Mouse (Mus musculus) forebrain, embryonic 11.5 days (tissue): ENCODE measurements around the gene Hist1h3e. TPM values are rescaled to one million over a fixed set of nuclear protein-coding genes. Genes with fewer than 3 reads are reported as not detected.
A peak's percentile ranks its signal among the peaks of the same experiment; 100 is the strongest.
"Not testable (repeated sequence)": the region's sequence is repeated elsewhere in the genome, so short reads cannot be mapped to it uniquely, and the experiment has no call there.

Experiments
- ATAC-seq: fragments of 200-750 bp; cut with Nextera tagmentation; replicated peaks from 2 replicates; pipeline ENCODE4 v1.8.0; 2017; ENCODE audit warnings: moderate TSS enrichment; ENCODE audit not compliant: low FRiP score
- DNase-seq: peaks from one replicate; pipeline ENCODE4 v3.0.0-alpha.2; 2017; ENCODE audit warnings: low spot score
- H3K27ac ChIP-seq: fragments of 300-500 bp; sonication (generic); 2 replicates; pipeline ENCODE4 v1.5.1; 2014; ENCODE audit warnings: low read depth, low read length
- H3K27me3 ChIP-seq: fragments of 300-500 bp; sonication (generic); 2 replicates; pipeline ENCODE4 v1.6.1; 2014; ENCODE audit warnings: mild to moderate bottlenecking, low read length, mixed read lengths; ENCODE audit not compliant: control insufficient read depth, insufficient read depth
- H3K36me3 ChIP-seq: fragments of 300-500 bp; sonication (generic); 2 replicates; pipeline ENCODE4 v1.6.1; 2014; ENCODE audit warnings: mild to moderate bottlenecking, low read length, moderate library complexity, mixed read lengths; ENCODE audit not compliant: control insufficient read depth, insufficient read depth
- H3K4me1 ChIP-seq: fragments of 300-500 bp; sonication (generic); replicated peaks from 2 replicates; pipeline ENCODE4 v1.6.1; 2014; ENCODE audit warnings: low read length, mixed read lengths; ENCODE audit not compliant: control insufficient read depth, insufficient read depth
- H3K4me2 ChIP-seq: fragments of 300-500 bp; sonication (generic); 2 replicates; pipeline ENCODE4 v1.6.1; 2014; ENCODE audit warnings: low read depth, mild to moderate bottlenecking, low read length, moderate library complexity, mixed read lengths; ENCODE audit not compliant: severe bottlenecking
- H3K4me3 ChIP-seq: fragments of 300-500 bp; sonication (generic); 2 replicates; pipeline ENCODE4 v1.5.1; 2014; ENCODE audit warnings: low read depth, low read length
- H3K9ac ChIP-seq: fragments of 300-500 bp; sonication (generic); 2 replicates; pipeline ENCODE4 v1.6.1; 2014; ENCODE audit warnings: low read length
- H3K9me3 ChIP-seq: fragments of 300-500 bp; sonication (generic); 2 replicates; pipeline ENCODE4 v1.6.1; 2016; ENCODE audit warnings: low read length, mixed read lengths; ENCODE audit not compliant: control insufficient read depth
- WGBS: fragments of 180-500 bp; shearing (Covaris S2); extraction: QIAGEN DNeasy Blood & Tissue Kit; methylation state at CpG from one replicate; pipeline ENCODE4 v1.1.7; 2014; 5-methylcytosine and 5-hydroxymethylcytosine counted together
- polyA plus RNA-seq: library from polyadenylated mRNA; unstranded; fragments of >200 nt; fragmentation: Nextera tagmentation; extraction: Ambion mirVana; gene quantifications from 2 replicates; pipeline ENCODE4 v1.2.1, GENCODE M21; 2014

Gene Hist1h3e
- polyA plus RNA-seq, 1 experiment from 2014 or later = 10.4 TPM

DNA sequence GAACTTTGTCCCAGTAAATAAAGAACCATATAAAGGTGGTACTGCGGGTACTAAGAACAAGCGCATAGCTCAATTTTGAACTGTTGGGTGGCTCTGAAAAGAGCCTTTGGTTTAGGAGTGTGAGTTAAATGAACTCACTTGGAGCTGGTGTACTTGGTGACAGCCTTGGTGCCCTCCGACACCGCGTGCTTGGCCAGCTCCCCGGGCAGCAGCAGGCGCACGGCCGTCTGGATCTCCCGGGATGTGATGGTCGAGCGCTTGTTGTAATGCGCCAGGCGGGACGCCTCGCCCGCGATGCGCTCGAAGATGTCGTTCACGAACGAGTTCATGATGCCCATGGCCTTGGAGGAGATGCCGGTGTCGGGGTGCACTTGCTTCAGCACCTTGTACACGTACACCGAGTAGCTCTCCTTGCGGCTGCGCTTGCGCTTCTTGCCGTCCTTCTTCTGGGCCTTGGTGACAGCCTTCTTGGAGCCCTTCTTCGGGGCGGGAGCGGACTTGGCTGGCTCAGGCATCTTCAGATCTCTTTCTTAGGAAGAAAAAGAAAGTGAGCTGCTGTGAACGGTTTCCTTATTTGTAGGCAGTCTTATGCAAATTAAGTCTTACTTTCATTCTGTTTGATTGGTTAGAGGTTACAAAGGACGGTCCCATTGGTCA lies 23.4 kb upstream of the Hist1h3e start:
- not testable (repeated sequence) for H3K9me3 ChIP-seq, H3K36me3 ChIP-seq, H3K27me3 ChIP-seq
- peak overlapping the region; percentile 87 for H3K9ac ChIP-seq
- H3K27ac ChIP-seq = peak overlapping the region; percentile 99
- peak; percentile 79 for DNase-seq
- under 1% methylated on average over 30 of the region's 36 CpGs for WGBS
- peaks cover 16% of the 10 kb centered on the region for H3K4me1 ChIP-seq
- H3K4me3 ChIP-seq = peak overlapping the region; percentile 40
- peak overlapping the region; percentile 84 for H3K4me2 ChIP-seq
- peak; percentile 87 for ATAC-seq

DNA sequence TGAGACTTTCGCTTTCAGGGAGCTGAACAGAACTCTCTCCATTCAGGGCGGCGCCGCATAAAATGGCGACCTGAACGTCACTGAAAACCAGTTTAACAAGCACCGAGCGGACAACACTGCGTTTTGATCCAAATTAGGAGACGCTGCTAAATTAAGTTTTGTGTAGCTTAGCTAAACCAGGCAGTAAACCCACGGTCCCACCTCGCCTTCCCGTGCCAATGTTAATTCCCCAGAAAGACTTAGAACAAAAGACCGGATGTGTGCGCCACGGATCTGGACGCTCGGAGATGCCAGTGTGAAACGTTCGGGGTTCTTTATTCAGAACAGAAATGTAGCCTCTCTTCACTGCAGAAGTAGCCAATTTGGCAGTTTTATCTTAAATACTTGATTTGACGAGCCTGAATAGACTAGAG lies 22.9 kb upstream of the Hist1h3e start:
- Histone ChIP-seq H3K9ac (peak overlapping the region; percentile 87), H3K36me3 (no peaks in the 10 kb centered on the region), H3K9me3 (no peaks in the 10 kb centered on the region), H3K4me3 (peak overlapping the region; percentile 40), H3K27ac (peak overlapping the region; percentile 99), H3K4me1 (peaks cover 16% of the 10 kb centered on the region), H3K4me2 (peak overlapping the region; percentile 84), H3K27me3 (no peaks in the 10 kb centered on the region)
- peak; percentile 15 for ATAC-seq
- DNase-seq = peak; percentile 85
- under 1% methylated on average over 21 of the region's 21 CpGs for WGBS

DNA sequence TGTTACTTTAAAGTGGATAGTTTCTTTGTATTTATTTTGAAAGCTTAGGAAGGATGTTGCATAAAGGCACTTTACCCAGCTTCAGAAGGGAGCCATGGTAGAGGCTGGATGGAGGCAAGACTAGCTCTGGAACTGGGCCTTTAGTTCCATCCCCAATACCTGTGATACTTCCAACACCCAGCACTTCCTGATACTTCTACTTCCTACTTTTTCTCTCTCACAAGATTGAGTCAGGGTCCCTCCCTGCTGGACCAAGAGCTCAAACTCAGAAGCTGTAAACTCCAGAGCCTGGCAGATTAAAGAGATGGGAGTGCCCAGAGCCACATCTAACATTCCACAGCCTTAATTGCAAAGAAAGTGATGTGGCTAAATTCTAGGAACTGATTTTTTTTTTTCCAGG lies 22.2 kb upstream of the Hist1h3e start:
- Histone ChIP-seq H3K9me3 (no peaks in the 10 kb centered on the region), H3K4me2 (peak overlapping the region; percentile 84), H3K9ac (peak overlapping the region; percentile 87), H3K27ac (peak overlapping the region; percentile 99), H3K4me3 (peak overlapping the region; percentile 40; the same call in 1 of the 2 replicates), H3K4me1 (peaks cover 16% of the 10 kb centered on the region), H3K27me3 (no peaks in the 10 kb centered on the region), H3K36me3 (no peaks in the 10 kb centered on the region)
- no peak for ATAC-seq
- DNase-seq = no peak

DNA sequence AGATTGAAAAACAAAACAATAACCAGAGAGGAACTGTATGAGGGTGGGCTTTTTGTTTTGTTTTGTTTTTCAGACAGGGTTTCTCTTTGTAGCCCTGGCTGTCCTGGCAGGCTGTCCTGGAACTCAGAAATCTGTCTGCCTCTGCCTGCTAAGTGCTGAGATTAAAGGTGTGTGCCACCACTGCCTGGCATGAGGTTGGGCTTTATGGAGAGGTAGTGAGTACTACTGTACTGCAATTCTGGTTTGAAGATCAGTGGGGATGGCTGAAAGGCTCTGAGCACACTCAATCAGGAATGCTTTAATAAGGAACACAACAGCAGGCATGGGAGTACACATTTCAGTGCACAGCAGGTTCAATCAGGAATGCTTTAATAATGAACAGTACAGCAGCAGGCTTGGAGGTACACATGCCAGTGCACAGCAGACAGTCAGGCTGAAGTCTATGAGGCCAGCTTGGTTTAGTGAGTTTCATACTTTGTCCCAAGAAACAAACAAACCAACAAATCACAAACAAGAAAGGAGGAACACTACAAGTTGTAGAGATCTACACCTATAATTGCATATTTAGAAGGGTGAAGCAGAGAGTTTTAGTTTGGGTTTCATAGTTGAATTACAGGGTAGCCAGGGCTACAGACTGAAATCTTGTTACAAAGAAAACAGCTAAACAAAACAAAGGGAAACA lies 21.4 kb upstream of the Hist1h3e start:
- H3K4me2 ChIP-seq = no peak overlapping the region
- no peaks in the 10 kb centered on the region for H3K36me3 ChIP-seq
- H3K27ac ChIP-seq = peak overlapping the region; percentile 99
- H3K4me1 ChIP-seq = peaks cover 16% of the 10 kb centered on the region
- H3K9me3 ChIP-seq = no peaks in the 10 kb centered on the region
- no peak overlapping the region for H3K4me3 ChIP-seq
- DNase-seq = peak; percentile 56
- no peak for ATAC-seq
- no peaks in the 10 kb centered on the region for H3K27me3 ChIP-seq
- peak overlapping the region; percentile 66 for H3K9ac ChIP-seq

DNA sequence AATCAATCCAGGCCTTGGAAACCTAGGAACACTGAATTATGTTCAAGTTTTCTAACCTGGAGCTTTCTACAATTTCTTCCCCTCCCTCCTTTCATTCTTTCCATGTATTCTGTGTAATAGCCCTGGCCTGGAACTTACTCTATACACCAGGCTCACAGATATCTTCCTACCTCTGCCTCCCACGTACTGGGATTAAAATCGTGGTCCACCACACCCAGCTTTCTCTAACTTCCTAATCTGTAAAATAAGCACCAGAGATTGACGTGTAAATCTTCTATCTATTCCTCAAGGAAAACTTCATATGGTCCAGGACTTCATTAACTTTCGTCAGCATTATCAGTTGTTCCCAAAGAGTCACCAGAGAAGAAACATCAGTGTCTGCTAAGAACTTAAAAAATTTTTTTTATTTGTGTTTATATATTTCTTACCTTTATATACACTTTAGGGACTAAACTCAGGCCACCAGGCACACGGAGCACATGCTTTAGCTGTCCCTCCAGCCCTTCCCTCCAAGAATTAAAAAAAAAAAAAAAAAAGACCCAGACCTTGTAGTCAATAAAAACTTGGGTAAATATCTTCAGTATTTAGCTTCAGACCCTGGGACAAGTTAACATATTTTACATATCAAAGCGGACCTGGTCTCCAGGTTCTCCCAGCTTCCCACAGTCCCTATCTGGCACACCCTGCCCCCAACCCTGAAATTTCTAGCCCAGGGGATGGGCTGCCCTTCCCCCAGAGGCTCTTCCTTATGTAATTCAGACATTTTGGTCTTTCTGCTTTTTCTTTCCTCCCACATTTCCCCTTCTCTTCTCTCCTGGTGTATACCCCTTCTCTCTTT lies 20.3 kb upstream of the Hist1h3e start:
- DNase-seq = peak; percentile 67
- peak overlapping the region; percentile 78 for H3K4me2 ChIP-seq
- 3% methylated on average over 6 of the region's 6 CpGs for WGBS
- ATAC-seq = no peak
- H3K9me3 ChIP-seq = no peaks in the 10 kb centered on the region
- H3K9ac ChIP-seq = peak overlapping the region; percentile 66
- peak overlapping the region; percentile 47 for H3K4me3 ChIP-seq
- peaks cover 16% of the 10 kb centered on the region for H3K4me1 ChIP-seq
- no peaks in the 10 kb centered on the region for H3K36me3 ChIP-seq
- H3K27ac ChIP-seq = peak overlapping the region; percentile 99
- no peaks in the 10 kb centered on the region for H3K27me3 ChIP-seq

DNA sequence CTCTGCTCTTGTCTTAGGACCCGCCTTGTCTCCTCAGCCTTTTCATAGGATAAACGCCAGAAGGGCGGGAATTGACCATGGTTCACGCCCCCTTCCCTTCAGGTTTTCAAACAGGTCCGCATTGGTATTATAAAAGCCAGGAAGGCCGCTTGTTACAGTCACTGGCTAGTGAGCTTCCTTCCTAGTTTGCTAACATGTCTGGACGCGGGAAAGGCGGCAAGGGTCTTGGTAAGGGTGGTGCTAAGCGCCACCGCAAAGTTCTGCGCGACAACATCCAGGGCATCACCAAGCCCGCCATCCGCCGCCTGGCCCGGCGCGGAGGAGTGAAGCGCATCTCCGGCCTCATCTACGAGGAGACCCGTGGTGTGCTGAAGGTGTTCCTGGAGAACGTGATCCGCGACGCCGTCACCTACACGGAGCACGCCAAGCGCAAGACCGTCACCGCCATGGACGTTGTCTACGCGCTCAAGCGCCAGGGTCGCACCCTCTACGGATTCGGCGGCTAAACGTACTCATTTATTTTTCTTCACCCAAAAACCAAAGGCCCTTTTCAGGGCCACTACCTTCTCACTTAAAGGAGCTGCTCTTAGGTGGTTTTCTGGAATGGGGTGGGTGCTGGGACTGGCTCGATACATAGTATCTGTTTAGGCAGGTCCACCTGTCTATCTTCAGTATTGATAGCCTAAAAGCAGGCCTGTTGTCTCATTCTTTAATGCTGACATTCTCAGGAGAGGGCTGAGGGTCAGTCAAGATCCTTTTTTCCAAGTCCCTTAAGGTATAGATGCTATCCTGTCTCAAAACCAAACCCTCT lies 19.4 kb upstream of the Hist1h3e start, which contains the start of gene Hist1h4d:
Gene Hist1h4d (plus strand): TSS at position 191 of the 811 bp plus-strand sequence.
- WGBS = under 1% methylated on average over 43 of the region's 43 CpGs
- H3K4me1 ChIP-seq = peaks cover 13% of the 10 kb centered on the region
- peak within 1 kb of the TSS; percentile 78 for H3K4me2 ChIP-seq
- peak within 1 kb of the TSS; percentile 66 for H3K9ac ChIP-seq
- H3K27me3 ChIP-seq = no peaks in the 10 kb centered on the region
- H3K36me3 ChIP-seq = no peaks in the 10 kb centered on the region
- DNase-seq = peak; percentile 95
- H3K9me3 ChIP-seq = no peaks in the 10 kb centered on the region
- ATAC-seq = peak; percentile 86
- H3K27ac ChIP-seq = peak within 1 kb of the TSS; percentile 99
- peak within 1 kb of the TSS; percentile 47 for H3K4me3 ChIP-seq

DNA sequence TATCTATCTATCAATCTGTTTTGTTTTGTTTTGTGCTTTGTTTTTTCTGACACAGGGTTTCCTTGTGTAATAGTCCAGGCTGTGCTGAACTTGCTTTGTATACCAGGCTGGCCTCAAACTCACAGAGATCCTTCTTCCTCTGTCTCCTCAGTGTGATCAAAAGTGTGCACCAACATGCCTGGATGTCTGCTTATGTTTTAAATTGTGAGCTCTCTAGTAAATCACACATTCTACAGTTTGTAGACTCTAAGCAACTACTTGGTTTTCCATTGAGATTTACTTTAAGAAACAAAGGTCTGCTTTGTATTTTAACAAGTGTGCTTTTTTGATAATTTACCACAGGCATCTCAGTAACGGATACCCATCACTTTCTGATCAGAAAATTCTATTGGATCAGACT lies 15.7 kb upstream of the Hist1h3e start:
- Histone ChIP-seq H3K4me3 (no peak overlapping the region), H3K36me3 (no peaks in the 10 kb centered on the region), H3K9ac (no peak overlapping the region), H3K4me1 (peaks cover 3% of the 10 kb centered on the region; the same call in 1 of the 2 replicates), H3K27ac (peak overlapping the region; percentile 50; the same call in 1 of the 2 replicates), H3K4me2 (no peak overlapping the region), H3K27me3 (no peaks in the 10 kb centered on the region), H3K9me3 (no peaks in the 10 kb centered on the region)
- no peak for ATAC-seq
- WGBS = 90% methylated on average over 1 of the region's 1 CpGs
- DNase-seq = no peak
